Mouse (Mus musculus) 416B (cell line): Measurements from ENCODE around the gene 1600014C10Rik.

ENCODE experiments used
- DNase-seq: peaks from one replicate; pipeline ENCODE4 v3.0.0; 2011; ENCODE audit warnings: low read depth

Gene 1600014C10Rik

GRCm38 (mm10) chr7:38215697-38216096, 32.7 kb downstream of the 1600014C10Rik start:
- no peak for DNase-seq

DNA sequence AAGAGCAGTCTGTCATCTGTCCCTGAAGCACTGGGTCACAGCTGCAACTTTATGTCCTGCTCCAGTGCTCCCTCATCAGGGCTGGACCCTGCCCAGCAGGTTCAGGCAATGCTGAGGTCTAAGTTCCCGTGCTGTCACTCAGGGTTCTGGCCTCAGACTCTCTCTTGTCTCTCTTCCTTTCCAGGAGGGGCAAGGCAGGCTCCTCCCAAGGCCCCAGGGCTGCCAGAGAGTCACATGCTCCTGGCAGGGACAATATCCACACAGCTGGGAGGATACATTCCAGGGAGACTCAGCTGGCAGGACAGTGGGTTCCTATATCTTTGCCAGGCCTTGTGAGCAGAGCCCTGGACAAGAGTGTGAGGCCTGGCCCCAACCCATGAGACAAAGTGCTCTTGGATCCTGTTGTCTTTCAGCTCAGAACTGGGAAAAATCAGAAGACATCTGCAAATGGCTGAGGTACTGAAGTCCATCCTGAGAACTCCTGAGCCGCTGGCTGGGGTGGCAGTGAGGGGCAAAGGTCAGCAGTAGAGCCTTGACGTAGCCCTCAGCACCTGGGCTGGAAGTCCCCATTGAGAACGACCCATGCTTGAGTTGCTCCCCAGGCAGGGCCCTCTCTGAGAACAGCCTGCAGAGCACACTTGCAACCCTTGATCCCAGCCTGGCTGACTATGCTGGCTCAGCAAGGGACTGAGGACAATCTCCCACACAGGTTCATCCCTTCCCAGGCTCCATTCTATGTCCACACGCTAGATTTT, 34.6 kb downstream of the 1600014C10Rik start:
- no peak for DNase-seq

- DNase-seq, result no peak
These were observed 35.8 kb downstream of the 1600014C10Rik start for GRCm38 (mm10) chr7:38218631-38219367.

- no peak for DNase-seq
These were observed 36.5 kb downstream of the 1600014C10Rik start for GRCm38 (mm10) chr7:38219526-38219925.

DNA sequence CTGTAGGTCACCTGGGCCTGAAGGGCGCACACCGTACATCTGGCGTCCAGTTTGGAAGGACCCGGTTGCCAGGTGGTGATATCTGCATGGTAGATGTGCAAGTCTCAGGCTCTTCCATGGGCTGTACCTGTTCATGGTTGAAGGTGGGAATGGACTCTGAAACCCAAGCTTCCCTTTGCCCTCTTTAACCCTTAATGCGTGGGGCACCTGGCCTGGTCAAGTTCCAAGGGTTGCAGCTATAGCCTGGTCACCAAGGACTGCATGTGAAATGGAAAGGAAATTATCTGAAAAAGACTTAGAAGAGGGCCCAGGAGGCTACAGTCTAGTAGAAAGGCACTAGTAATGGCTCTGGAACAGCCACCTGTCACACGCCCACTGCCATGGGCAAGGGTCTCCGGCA, 37.8 kb downstream of the 1600014C10Rik start:
- DNase-seq, result no peak

GRCm38 (mm10) chr7:38224577-38225369, 41.8 kb downstream of the 1600014C10Rik start:
- no peak for DNase-seq

- DNase-seq, result no peak
These were observed 43.2 kb downstream of the 1600014C10Rik start for GRCm38 (mm10) chr7:38226226-38226625.

GRCm38 (mm10) chr7:38227181-38227899, 44.3 kb downstream of the 1600014C10Rik start:
- DNase-seq, result no peak

GRCm38 (mm10) chr7:38227900-38228298, 44.9 kb downstream of the 1600014C10Rik start, which contains the start of gene Plekhf1:
Plekhf1 (minus strand) TSS chr7:38228016.
- no peak for DNase-seq

DNA sequence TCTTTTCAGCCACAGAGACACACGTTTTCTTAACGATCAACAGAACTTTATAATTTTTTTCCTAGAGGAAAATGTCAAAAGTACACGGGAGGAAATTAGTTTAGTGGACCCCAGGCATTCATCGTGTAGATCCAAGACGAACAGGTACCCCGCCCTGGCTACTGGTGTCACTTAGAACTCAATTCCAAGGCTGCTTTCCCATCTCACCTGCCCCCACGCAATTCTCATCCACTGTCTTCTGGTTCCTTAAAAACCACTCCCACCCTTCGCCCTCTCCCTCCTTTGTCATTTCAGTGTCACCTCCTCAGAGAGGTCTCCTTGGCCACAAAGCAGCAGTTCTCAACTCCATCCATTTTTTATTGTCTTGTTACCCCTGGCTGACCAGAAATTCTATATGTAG, 45.3 kb downstream of the 1600014C10Rik start:
- no peak for DNase-seq

- no peak for DNase-seq
These were observed 47.3 kb downstream of the 1600014C10Rik start for GRCm38 (mm10) chr7:38230285-38230684.

DNA sequence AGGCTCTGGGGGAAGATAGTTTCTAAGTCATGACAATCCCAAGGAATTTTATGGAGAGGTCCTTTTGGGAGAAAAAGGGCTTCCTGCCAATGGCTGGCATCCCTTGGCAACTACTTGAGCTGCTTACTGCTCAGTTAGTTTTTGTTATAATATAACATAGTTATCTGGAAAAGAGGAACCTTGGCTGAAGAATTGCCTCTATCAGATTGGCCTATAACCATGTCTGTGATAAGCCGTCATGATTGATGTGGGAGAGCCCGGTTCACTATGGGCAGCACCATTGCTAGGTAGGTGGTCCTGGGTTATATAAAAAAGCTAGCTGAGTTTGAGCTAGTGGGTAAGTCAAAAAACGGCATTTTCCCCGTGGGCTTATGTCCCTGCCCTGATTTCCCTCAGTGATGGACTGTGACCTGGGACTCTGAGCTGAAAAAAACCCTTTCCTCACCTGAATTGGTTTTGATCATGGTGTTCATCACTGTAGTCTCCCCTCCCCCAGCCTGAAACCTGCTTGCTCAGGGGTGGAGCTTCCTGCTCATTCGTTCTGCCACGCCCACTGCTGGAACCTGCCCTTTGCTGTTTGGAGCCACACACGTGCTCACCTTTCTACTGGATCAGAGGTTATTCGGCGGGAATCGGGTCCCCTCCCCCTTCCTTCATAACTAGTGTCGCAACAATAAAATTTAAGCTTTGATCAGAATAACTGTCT, 53.5 kb downstream of the 1600014C10Rik start:
- no peak for DNase-seq

DNA sequence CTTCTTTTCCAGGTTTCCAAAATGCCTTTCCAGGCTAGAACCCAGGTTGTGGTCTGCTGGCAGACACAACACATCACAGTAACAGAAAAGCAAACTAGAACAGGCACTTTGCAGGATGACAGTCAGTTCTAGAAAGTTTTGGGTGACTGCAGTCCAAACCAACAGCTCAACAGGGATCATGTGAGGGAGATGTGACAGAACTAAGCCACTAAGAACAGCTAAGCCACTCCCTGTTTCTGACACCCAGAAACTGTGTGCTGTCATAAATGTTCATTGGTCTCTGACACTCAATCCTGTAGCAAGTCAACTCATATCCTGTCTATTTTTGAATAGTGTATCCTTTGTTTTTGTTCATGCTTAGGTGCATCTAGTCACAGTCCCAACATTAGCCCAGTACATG, 54.1 kb downstream of the 1600014C10Rik start:
- no peak for DNase-seq

DNA sequence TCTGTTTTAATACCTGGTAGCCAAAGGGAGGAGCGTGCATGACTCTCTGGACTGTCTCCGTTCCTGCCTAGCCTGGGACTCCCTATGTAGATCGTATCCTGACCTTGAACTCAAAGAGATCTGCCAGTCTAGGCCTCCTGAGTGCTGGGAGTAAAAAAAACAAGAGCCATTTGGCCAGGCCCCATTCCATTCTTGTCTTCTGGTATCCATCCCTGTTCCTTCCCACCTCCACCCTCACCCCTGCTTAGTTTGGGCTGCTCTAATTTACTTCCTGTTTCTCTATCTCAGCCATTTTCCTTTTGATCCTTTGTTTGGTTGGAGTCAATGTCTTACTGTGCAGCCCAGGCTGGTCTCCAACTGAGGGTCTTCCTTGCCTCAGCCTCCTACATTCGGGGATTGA, 59.4 kb downstream of the 1600014C10Rik start:
- DNase-seq, result no peak
